Mouse (Mus musculus) limb, embryonic 15.5 days (tissue): ENCODE measurements at regions not wholly inside any gene's neighbourhood (a gene's known extent, or its start where the extent isn't known, plus 50 kb on each side); places are given as distances from the start of the nearest gene placed in this dataset.

Experiments used
- ATAC-seq: fragments of 200-750 bp; cut with Nextera tagmentation; 2 replicates; pipeline ENCODE4 v1.8.0; 2017; ENCODE audit warnings: low read depth, moderate TSS enrichment; ENCODE audit not compliant: insufficient number of reproducible peaks, low FRiP score, low TSS enrichment
- H3K27ac ChIP-seq: fragments of 300-500 bp; sonication (generic); 2 replicates; pipeline ENCODE4 v1.5.1; 2015; ENCODE audit warnings: moderate library complexity, mild to moderate bottlenecking, inconsistent platforms
- H3K27me3 ChIP-seq: fragments of 300-500 bp; sonication (generic); 2 replicates; pipeline ENCODE4 v1.6.1; 2015; ENCODE audit warnings: inconsistent platforms
- H3K36me3 ChIP-seq: fragments of 300-500 bp; sonication (generic); 2 replicates; pipeline ENCODE4 v1.6.1; 2015; ENCODE audit warnings: inconsistent platforms
- H3K4me1 ChIP-seq: fragments of 300-500 bp; sonication (generic); 2 replicates; pipeline ENCODE4 v1.6.1; 2015; ENCODE audit warnings: inconsistent platforms
- H3K4me2 ChIP-seq: fragments of 300-500 bp; sonication (generic); 2 replicates; pipeline ENCODE4 v1.6.1; 2015; ENCODE audit warnings: mild to moderate bottlenecking, inconsistent platforms
- H3K4me3 ChIP-seq: fragments of 300-500 bp; sonication (generic); 2 replicates; pipeline ENCODE4 v1.5.1; 2015; ENCODE audit warnings: mild to moderate bottlenecking, inconsistent platforms
- H3K9ac ChIP-seq: fragments of 300-500 bp; sonication (generic); 2 replicates; pipeline ENCODE4 v1.6.1; 2015; ENCODE audit warnings: inconsistent platforms
- H3K9me3 ChIP-seq: fragments of 300-500 bp; sonication (generic); 2 replicates; pipeline ENCODE4 v1.6.1; 2016; ENCODE audit warnings: inconsistent platforms
- WGBS: fragments of 180-500 bp; shearing (Covaris S2); methylation state at CpG from one replicate; pipeline ENCODE4 v1.1.7; 2015; 5-methylcytosine and 5-hydroxymethylcytosine counted together

- Histone ChIP-seq H3K4me3 (no peak overlapping the region), H3K4me2 (no peak overlapping the region), H3K9me3 (no peaks in the 10 kb centered on the region), H3K36me3 (no peaks in the 10 kb centered on the region), H3K27ac (no peak overlapping the region), H3K27me3 (no peaks in the 10 kb centered on the region), H3K4me1 (peaks cover 5% of the 10 kb centered on the region), H3K9ac (no peak overlapping the region)
- 62% methylated on average over 6 of the region's 6 CpGs for WGBS
- ATAC-seq, result no peak
Measured at GRCm38 (mm10) chr14:47863701-47864100, 215.5 kb downstream of the Ktn1 start.

GRCm38 (mm10) chr14:47867017-47867416 is 218.8 kb downstream of the Ktn1 start:
- Histone ChIP-seq H3K36me3 (no peaks in the 10 kb centered on the region), H3K27me3 (no peaks in the 10 kb centered on the region), H3K4me1 (peaks cover 5% of the 10 kb centered on the region), H3K9me3 (no peaks in the 10 kb centered on the region), H3K9ac (no peak overlapping the region), H3K4me2 (no peak overlapping the region), H3K4me3 (no peak overlapping the region), H3K27ac (no peak overlapping the region)
- 81% methylated on average over 2 of the region's 2 CpGs for WGBS
- ATAC-seq, result no peak

GRCm38 (mm10) chr14:47868258-47868780 is 220.1 kb downstream of the Ktn1 start:
- ATAC-seq, result no peak
- H3K4me3 ChIP-seq, result no peak overlapping the region
- H3K9ac ChIP-seq, result no peak overlapping the region
- peaks cover under 1% of the 10 kb centered on the region; the same call in 1 of the 2 replicates for H3K4me1 ChIP-seq
- H3K27ac ChIP-seq, result no peak overlapping the region
- no peaks in the 10 kb centered on the region for H3K36me3 ChIP-seq
- no peaks in the 10 kb centered on the region for H3K27me3 ChIP-seq
- no peak overlapping the region for H3K4me2 ChIP-seq
- H3K9me3 ChIP-seq, result no peaks in the 10 kb centered on the region
- WGBS, result 73% methylated on average over 3 of the region's 3 CpGs

GRCm38 (mm10) chr14:47876585-47876984 is 228.3 kb downstream of the Ktn1 start:
- no peak overlapping the region for H3K4me3 ChIP-seq
- H3K27me3 ChIP-seq, result no peaks in the 10 kb centered on the region
- H3K4me1 ChIP-seq, result no peaks in the 10 kb centered on the region
- H3K9me3 ChIP-seq, result no peaks in the 10 kb centered on the region
- H3K27ac ChIP-seq, result no peak overlapping the region
- no peak overlapping the region for H3K9ac ChIP-seq
- no peak overlapping the region for H3K4me2 ChIP-seq
- 46% methylated on average over 5 of the region's 5 CpGs for WGBS
- ATAC-seq, result no peak
- no peaks in the 10 kb centered on the region for H3K36me3 ChIP-seq

DNA sequence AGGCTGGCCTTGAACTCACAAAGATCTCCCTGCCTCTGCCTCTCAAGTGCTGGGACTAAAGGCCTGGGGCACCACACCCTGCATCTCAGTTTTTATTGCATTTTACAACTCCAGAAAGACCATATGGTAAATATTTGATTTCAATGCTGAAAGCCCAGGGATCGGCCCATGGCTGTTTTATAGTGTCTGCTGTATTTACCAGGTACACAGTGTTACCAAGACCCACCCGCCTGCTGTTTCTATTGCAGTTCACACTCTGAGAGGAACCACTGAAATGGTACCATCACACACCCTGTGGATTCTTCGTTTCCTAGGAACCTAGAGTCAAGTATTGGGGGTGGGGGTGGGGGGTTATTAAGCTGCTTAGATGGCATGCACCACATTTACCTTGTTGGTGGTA is 228.9 kb downstream of the Ktn1 start:
- no peaks in the 10 kb centered on the region for H3K36me3 ChIP-seq
- 65% methylated on average over 3 of the region's 3 CpGs for WGBS
- ATAC-seq, result no peak

DNA sequence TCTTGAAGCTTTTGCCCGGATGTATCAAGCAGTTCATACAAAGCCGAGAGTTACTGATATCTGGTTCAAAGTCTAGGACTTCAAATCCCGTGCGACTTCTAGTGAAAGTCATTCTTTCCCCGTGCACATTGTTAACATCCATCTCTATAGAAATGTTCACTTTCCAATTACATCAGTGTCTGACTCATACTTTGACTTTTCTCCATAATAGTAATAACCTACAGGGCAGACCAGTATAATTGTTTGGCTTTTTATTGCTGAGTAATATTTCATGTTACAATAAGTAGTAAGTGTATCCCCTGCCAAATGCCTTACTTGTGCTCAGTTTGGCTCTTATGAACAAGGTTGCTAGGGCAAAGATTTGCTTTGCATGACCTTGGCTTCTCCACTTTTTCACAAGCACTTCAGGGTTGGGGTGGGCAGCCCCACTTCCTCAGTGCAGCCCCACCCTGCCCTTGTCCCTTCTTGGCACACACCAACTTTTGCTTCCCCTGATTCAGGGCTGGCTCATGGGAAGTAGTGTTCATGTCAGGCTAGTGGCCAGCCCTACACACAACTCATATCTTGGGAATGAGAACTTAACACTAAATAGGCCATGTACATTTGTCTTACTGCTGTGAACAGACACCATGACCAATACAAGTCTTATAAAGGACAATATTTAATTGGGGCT is 229.7 kb downstream of the Ktn1 start:
- Histone ChIP-seq H3K27ac (no peak overlapping the region), H3K9me3 (no peaks in the 10 kb centered on the region), H3K27me3 (no peaks in the 10 kb centered on the region), H3K4me2 (no peak overlapping the region), H3K4me1 (no peaks in the 10 kb centered on the region), H3K4me3 (no peak overlapping the region), H3K36me3 (no peaks in the 10 kb centered on the region), H3K9ac (no peak overlapping the region)
- WGBS, result 65% methylated on average over 5 of the region's 5 CpGs
- no peak for ATAC-seq

More for the DNA sequence above, 228.9 kb downstream of the Ktn1 start:
- H3K4me2 ChIP-seq, result no peak overlapping the region
- no peak overlapping the region for H3K4me3 ChIP-seq
- no peaks in the 10 kb centered on the region for H3K4me1 ChIP-seq
- H3K9ac ChIP-seq, result no peak overlapping the region
- no peaks in the 10 kb centered on the region for H3K9me3 ChIP-seq
- H3K27ac ChIP-seq, result no peak overlapping the region
- no peaks in the 10 kb centered on the region for H3K27me3 ChIP-seq

GRCm38 (mm10) chr14:47885326-47885725 is 235.3 kb upstream of the Peli2 start:
- H3K9me3 ChIP-seq, result no peaks in the 10 kb centered on the region
- no peak overlapping the region for H3K4me3 ChIP-seq
- no peak overlapping the region for H3K4me2 ChIP-seq
- 83% methylated on average over 3 of the region's 3 CpGs for WGBS
- no peak overlapping the region for H3K27ac ChIP-seq
- no peaks in the 10 kb centered on the region for H3K27me3 ChIP-seq
- no peaks in the 10 kb centered on the region for H3K36me3 ChIP-seq
- H3K9ac ChIP-seq, result no peak overlapping the region
- H3K4me1 ChIP-seq, result no peaks in the 10 kb centered on the region
- no peak for ATAC-seq

DNA sequence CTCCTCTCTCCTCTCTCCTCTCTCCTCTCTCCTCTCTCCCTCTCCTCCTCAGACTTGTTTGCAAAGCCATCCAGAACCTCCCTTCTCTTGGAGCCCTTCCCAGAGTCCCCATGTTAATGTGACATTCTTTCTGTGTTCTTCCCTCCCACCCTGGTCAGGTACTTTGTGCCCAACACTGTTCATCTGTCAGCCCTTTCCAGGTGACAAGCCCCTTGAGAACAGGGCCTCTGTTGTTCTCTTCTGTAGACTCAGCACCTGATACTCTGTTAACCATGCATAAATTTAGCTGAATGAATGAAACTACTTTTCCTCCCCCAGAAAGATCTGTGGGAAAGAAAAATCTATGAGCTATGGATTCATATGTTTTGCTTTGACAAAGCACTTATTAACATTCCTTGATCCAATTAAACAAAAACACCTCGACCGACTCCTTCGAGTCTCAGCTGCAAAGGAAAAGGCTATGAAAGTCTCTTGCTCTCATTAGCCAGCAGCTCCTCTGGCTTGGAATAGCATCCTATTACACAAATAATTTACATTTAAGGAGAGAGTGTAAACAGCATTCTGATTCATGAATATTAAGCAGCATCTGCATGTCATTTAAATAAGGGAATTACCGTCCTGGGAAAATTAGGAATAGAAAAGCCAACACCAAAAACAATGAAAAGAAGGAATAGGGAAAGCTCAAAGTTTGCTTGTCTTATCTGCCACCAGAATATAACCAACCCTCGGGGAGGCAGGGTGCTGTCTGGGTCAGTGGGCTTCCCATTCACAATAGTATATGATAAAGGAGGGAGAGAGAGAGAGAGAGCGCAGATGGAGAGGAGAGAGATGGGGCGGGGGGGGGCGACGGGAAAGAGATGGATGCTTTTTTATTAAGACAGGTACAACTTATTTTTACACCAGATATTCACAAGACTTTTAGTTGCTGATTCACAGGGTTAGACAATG is 230.1 kb upstream of the Peli2 start:
- Histone ChIP-seq H3K27ac (no peak overlapping the region), H3K9ac (no peak overlapping the region), H3K4me2 (no peak overlapping the region), H3K9me3 (no peaks in the 10 kb centered on the region), H3K36me3 (no peaks in the 10 kb centered on the region), H3K4me1 (peaks cover 4% of the 10 kb centered on the region; the same call in 1 of the 2 replicates), H3K4me3 (no peak overlapping the region), H3K27me3 (no peaks in the 10 kb centered on the region)
- ATAC-seq, result no peak
- WGBS, result 63% methylated on average over 9 of the region's 9 CpGs

GRCm38 (mm10) chr14:47896581-47896980 is 224.0 kb upstream of the Peli2 start:
- WGBS, result 79% methylated on average over 3 of the region's 3 CpGs
- no peak overlapping the region for H3K9ac ChIP-seq
- 0 out of 2 replicates have a peak, but pooled peaks cover under 1% of the 10 kb centered on the region for H3K4me1 ChIP-seq
- no peak overlapping the region for H3K27ac ChIP-seq
- no peak overlapping the region for H3K4me3 ChIP-seq
- no peak for ATAC-seq
- H3K9me3 ChIP-seq, result no peaks in the 10 kb centered on the region
- H3K36me3 ChIP-seq, result no peaks in the 10 kb centered on the region
- H3K27me3 ChIP-seq, result no peaks in the 10 kb centered on the region
- no peak overlapping the region for H3K4me2 ChIP-seq

DNA sequence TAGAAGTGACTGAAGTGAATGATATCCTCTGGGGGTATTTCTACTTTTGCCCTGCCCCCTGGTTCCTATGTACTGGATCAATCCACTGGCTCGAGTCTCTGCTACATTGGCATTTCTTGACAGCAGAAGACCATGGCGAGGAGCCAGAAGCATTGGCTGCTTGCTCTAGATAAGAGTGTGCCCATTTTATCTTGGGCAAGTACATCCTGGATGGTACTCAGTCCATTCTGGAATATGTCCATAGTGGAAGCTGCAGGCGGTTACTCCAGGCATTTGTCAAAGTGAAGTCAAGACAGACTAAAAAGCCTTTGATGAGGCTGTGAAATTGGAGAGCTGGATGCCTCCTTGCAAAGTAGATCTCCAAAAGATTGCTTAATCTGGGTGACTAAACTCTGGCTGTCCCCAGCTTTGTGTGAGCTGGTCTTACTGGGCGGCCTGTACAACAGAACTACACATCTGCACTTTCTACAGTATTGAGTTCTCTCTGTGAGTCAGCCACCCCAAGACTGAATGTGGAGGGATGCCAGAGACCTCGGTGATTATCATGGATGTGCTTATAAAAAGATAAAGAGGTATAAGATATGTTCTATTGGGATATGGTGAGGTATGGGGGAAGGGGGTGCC is 222.6 kb upstream of the Peli2 start:
- no peaks in the 10 kb centered on the region for H3K27me3 ChIP-seq
- H3K9ac ChIP-seq, result no peak overlapping the region
- H3K27ac ChIP-seq, result no peak overlapping the region
- H3K4me1 ChIP-seq, result no peaks in the 10 kb centered on the region
- H3K4me2 ChIP-seq, result no peak overlapping the region
- WGBS, result 80% methylated on average over 5 of the region's 5 CpGs
- no peaks in the 10 kb centered on the region for H3K9me3 ChIP-seq
- H3K4me3 ChIP-seq, result no peak overlapping the region
- no peak for ATAC-seq
- no peaks in the 10 kb centered on the region for H3K36me3 ChIP-seq

DNA sequence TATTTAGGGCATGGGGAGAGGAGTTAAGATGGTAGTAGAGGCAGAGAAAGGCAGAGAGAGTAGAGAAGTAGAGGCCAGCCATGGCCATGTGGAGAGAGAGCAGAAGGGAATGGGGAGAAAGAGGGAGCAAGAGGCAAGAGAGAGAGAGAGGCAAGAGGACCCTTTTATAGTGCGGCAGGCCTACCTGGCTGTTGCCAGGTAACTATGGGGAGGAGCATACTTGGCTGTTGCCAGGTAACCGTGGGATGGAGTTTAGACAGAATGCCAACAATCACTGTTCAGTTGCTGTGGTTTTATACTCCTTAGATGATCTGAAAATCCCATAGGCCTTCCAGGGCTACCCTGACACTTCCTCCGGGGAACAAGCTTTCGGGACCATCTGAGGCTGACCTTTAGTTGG is 222.0 kb upstream of the Peli2 start:
- ATAC-seq, result no peak
- Histone ChIP-seq H3K9ac (no peak overlapping the region), H3K4me2 (no peak overlapping the region), H3K9me3 (no peaks in the 10 kb centered on the region), H3K27me3 (no peaks in the 10 kb centered on the region), H3K4me1 (no peaks in the 10 kb centered on the region), H3K36me3 (no peaks in the 10 kb centered on the region), H3K27ac (no peak overlapping the region), H3K4me3 (no peak overlapping the region)
- 86% methylated on average over 4 of the region's 4 CpGs for WGBS

- Histone ChIP-seq H3K27me3 (no peaks in the 10 kb centered on the region), H3K9me3 (no peaks in the 10 kb centered on the region), H3K36me3 (no peaks in the 10 kb centered on the region), H3K27ac (no peak overlapping the region), H3K4me3 (no peak overlapping the region), H3K4me2 (no peak overlapping the region), H3K9ac (no peak overlapping the region), H3K4me1 (0 out of 2 replicates have a peak, but pooled peaks cover 2% of the 10 kb centered on the region)
- no peak for ATAC-seq
Measured at GRCm38 (mm10) chr14:47905334-47905733, 215.3 kb upstream of the Peli2 start.
